Mouse (Mus musculus) kidney, postnatal 4 days (tissue): Measurements from ENCODE around the gene Malsu1.

Experiments
- DNase-seq, 2 experiments: peaks; one replicate each; pipeline ENCODE4 v3.0.0; 2021; ENCODE audit warnings: mixed read lengths in 2 of 2

Gene Malsu1

DNA sequence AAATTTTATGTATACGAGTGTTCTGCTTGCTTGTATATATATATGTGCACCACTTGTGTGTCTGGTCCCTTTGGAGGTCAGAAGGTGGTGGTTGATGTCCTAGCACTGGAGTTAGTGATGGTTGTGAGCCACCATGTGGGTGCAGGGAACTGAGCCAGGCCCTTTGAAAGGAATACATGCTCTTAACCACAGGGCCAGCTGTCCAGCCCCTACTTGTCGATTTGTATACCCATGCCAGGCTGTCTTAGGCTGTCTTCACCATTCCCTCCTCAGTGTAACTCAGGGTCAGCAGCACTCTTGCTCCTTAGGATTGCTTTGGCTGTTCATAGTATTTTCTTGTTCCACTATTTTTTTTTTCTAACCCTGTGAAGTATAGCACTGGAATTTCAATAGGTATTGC is 4.3 kb downstream of the Malsu1 start:
- DNase-seq = no peak

DNA sequence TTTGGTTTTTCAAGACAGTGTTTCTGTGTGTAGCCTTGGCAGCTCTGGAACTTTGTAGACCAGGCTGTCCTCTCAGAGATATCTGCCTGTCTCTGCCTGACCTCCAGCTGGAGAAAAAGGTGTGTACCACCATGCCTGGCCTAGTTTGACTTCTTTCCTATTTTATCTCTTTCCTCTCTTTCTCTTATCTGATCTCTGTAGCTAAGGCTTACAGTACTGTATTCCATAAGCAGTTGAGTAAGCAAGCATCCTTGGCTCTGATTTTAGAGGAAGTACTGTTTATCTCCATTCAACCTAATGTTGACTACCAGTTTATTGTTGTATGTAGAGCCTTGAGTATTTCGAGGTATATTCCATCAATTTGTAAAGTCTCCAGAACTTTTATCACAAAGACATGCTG is 5.7 kb downstream of the Malsu1 start:
- DNase-seq = no peak

DNA sequence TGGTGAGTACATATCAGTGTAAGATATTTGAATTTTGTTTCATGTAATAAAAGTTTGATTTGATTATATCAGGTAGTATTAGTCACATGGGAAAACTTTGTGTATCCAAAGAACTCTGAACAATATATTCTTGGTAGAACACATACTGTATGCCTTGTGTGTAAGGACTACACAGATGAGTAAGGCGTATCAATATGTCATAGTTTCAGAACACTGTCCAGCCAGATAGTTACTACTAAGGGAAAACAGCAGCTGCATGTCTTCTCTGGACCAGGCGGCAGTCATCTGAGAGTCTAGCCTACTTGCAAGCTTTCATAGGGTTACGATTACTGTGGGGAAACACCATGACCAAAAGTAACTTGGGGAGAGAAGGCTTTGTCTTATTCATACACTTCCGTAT is 9.4 kb downstream of the Malsu1 start:
- DNase-seq = no peak

DNA sequence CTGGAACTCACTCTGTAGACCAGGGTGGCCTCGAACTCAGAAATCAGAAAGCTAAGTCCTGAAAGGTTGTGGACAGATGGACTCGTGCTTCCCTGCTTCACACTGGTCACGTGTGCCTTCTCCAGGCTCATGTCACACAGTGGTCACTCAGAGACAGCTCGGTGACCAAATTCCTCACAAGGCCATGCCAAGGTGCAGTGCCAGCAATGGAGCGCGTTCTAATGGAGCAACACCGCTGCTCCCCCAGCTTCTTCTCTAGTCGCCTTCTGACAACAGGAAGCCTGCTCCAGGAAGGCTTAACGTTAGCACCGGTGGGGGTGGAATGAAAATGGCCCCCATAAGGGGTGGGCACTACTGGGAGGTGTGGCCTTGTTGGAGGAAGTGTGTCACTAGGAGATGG is 21.4 kb downstream of the Malsu1 start:
- DNase-seq = no peak

DNA sequence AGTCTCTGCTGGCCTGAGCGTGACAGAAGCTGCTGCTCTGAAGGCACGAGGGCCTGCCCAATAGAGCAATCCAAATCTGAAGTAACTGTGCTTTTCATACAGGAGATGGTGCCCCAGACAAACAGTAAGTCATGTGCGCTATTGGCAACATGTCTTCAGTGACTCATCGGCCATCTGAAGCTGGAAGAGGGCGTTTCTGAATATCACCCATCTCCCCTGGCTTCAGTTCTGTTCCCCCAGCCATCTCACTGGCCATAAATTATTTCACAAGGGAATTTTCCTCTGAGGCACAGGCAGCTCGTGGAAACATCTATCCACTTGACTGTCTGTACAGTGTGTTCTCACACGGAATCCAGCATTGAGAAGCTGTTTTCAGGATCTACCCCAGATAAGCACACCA is 22.8 kb downstream of the Malsu1 start:
- peak in 1 of 2 experiments; percentile 10 for DNase-seq

DNA sequence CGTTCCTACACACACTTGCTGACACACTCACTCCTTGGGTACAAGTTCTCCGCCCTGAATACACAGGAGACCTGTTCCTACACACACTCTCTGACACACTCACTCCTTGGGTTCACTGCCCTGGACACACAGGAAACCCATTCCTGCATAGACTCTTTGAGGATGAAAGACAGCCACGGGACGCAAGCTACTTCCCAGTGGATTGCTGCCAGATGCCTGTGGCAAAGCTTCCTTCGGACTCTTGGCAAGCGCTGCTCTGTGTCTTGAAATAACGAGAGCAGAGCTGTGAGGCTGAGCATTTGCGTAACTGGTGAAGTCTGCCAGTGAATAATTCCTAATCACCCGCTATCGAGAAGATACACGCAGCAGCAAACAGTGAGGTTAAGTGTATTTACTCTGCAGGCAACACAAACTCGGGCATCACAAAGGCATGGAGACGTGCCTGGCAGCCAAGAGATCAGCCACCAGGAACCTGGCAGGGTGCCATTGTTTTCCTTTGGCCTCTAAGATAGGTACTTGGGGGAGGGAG is 23.4 kb downstream of the Malsu1 start:
- peak; percentile 68 to 79 for DNase-seq

DNA sequence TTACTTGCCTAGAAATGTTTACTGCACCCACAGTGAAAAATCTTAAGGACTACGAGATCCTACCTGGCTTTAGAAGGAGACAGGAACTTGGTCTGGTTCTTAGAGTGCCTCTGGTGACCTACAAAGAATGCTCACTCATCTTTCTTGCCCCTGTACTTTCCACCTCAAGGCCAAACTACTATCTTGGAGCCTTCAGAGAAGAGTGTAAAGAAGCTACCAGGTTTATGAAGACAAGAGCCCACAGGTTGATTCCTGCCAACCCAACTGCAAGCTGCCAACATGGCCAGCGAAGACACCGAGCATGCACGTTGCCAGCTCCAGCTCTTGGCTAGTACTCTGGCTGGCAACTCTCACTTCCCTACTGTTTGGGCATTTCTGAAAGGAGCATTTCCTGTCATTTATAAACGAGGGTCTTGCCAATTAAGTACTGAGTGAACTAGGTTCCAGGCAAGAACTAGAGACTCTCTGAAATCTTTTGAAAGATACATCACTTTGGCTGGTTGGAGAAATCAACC is 24.1 kb downstream of the Malsu1 start:
- no peak for DNase-seq

DNA sequence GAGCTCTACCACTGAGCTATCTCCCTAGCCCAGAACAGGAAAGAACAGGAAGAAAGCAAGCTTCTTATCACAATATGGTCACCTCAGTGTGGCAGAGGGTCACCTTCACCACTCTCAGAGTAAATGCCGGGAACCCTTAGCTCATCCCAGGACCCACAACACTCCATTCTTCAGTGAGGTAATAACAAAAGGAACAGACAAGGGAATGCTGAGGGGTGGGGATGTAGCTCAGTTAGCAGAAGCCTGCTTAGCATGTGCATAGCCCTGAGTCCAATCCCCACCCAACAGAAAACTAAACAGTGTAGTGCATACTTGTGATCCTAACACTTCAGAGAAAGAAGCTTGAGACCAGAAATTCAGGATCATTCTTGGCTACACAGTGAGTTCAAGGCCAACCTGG is 25.5 kb downstream of the Malsu1 start:
- DNase-seq = no peak

DNA sequence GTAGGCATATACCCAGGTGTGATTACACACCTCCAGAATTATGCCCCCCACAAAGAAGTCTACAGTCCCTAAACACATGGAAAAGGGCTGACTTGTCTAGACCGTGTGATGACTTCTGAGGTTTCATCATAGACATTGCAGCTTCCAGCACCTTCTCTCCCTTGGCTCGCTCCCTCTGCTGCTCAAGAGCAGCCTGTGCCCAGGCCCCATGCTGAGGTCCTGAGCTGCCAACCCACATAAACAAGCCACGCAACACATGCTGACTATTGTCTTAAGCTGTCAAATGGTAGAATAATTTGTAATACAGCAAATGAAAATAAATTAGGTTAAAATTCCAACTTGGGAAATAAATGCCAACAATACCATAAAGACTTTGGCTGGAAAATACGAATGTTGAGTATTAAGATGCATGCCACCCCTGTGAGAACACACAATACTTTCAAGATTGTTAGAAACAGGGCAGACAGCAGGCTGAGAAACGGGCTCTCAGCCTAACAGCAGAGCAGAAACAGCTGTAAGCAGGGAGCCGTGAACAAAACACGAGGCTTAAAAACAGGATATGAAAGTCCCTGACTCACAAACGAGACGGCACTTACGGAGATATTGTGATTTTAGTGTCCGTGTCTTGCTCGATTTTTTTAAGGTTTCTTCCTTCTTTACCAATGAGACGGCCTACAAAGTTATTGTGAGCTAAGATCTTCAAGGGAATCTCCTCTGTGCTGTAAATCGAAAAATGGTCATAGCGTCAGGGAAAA is 33.3 kb downstream of the Malsu1 start:
- DNase-seq = no peak

DNA sequence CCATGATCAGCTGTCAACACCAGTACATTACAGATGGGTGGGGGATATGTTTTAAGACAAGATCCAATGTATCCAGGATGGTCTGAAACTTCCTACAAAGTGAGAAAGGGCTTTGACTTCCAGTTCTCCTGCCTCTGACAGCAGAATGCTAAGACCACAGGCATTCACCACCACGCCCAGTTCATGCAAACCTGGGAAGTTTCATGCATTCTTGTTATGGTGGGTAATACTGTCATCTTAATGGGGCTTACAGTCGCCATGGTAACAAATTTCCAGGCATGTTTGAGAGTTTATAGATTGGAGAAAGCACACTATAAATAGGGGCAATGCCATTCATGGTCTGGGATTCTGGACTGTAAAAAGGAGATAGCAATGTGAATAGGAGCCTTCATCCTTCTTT is 35.6 kb downstream of the Malsu1 start:
- no peak for DNase-seq

DNA sequence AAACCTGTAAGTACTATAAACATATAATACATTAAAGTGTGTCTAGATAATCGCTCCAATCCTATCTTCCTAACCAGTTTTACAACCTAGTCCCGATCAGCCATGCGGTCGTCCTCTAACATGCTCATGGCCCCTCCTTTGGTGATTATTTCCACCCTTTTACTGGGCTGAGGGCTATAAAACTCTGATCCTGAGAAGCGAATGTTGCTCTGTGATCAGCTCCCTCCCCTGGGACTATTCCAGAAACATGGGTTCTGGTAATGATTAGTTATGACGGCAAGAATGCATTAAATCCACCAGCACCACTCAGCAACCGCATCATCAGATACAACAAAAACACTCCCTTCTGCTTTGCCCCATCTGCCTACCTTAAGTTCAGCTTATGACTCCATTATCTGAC is 40.3 kb downstream of the Malsu1 start:
- DNase-seq = no peak

DNA sequence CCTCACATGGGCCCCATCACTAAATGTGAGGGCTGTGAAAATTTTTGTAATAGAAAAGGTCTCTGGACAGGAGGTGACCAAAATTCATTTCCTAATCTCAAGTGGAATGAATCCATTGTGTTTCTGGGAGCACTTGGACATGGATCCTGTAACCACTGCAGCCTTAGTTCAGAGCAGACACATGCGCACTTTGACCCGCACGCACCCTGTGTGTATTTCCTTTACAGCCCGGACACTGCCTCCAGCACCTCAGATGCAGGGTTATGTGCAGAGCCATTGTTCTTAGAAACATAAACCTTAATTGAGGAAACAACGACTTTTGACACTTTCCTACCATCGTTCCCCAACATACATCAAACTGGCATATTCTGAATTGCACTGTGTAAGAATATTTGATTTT is 40.9 kb downstream of the Malsu1 start:
- no peak for DNase-seq

DNA sequence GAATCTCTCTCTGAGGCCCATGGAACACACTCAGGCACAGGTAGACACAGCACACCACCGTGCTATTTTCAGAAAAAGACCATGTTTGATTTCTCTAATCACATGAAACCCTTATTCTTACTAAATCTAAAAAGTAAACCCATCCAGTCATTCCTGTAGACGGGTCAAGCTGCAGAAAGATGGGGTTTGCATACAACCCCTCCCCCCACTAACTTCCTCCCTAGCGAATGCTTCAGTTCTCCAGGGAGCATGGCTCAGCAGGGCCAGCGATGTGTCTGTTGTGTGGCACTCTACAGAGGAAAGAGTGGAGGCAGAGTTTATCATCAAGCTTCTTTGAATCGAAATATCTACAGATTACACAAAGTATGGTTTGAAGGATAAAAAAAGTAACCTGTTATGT is 42.0 kb downstream of the Malsu1 start:
- DNase-seq = no peak

DNA sequence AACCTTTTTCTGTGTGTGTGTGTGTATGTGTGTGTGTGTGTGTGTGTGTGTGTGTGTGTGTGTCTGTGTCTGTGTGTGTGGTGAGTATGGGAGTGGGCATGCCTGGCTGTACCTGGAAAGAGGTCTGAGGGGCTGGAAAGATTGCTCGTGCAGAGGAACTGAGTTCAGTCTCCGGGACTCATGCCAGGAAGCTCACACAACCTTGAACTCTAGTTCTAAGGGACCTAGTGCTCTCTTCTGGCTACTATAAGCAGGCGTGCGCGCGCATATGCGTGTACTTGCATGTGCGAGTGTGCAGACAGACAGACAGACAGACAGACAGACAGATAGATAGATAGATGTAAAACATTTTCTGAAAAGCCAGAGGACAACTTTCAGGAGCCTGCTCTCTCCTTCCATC is 42.6 kb downstream of the Malsu1 start:
- no peak for DNase-seq

DNA sequence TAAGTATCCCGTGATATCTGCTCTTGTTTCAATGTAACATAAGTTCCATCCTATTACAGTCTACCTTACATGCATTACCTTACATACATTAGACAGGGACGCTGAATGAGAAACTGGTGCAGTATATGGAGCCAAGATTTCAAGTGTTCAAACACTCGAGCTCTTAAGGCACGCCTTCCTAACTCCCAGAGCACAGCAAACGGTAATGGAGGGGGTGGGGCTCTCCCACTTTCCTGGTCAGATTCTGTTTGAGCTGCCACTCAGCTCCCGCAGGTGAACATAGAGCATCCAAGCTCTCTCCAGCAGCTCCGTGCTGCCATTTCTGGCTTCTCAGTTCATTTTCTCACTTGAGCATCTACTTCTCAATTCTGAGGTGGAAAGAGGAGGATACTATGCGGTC is 44.9 kb downstream of the Malsu1 start:
- no peak for DNase-seq

DNA sequence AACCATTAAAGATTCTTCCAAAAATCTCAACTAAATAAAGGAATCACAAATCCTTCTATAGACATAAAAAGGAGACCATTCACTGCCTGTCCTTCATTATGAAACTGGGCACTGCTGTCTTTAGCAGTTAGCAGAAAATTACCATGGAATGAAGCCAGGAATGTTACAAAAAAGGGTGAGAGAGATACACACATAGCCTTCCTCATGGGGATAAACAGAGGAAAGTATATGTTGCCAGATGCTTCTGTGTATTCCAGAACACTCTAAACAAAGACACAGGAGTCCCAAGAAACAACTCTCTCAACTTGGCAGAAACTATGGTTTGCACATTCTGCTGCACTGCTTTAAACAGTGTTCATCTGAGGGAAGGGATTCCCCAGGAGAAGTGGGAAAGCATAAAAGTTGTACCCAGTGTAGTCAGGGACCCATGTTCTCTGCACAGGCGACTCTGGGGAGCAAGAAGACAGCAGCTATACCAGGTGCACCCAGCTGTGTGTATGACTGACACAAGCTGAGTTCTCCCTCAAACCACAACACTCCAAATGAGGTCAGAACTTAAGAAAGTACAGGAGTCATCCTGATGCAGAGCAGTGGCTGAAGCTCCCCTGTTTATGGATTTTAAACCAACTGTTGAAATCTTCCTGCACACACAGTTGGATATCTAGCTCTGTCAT is 46.0 kb downstream of the Malsu1 start:
- DNase-seq = no peak

DNA sequence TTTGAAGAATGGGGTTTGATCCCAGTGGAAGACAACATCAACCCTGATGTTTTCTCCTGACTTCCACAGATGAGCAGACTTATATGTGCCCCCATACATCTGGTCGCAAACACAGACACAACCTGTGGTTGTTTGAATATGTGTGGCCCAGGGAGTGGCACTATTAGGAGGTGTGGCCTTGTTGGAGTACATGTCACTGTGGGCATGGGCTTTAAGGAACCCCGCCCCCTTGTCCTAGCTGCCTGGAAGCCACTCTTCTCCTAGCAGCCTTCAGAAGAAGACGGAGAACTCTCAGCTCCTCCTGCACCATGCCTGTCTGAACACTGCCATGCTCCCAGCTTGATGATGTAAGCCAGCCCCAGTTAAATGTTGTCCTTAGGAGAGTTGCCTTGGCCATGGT is 46.8 kb downstream of the Malsu1 start:
- DNase-seq = no peak

DNA sequence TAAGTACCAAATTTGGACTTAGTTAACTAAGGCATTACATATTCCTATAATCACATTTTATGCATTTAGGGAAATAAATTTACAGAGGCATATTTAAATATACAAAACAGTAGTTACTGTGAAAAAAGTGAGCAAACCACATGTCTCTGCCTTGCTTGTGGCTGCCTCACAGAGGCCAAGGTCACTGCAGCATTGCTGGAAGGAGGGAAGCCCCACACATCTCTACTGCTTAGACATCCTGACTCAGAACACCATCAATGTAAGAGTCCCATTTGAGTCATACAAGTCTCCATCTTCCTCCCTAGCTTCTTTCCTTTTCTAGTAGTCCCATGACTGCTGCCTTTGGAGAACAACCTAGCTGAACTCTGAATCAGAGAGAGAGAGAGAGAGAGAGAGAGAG is 56.7 kb downstream of the Malsu1 start:
- DNase-seq = no peak

DNA sequence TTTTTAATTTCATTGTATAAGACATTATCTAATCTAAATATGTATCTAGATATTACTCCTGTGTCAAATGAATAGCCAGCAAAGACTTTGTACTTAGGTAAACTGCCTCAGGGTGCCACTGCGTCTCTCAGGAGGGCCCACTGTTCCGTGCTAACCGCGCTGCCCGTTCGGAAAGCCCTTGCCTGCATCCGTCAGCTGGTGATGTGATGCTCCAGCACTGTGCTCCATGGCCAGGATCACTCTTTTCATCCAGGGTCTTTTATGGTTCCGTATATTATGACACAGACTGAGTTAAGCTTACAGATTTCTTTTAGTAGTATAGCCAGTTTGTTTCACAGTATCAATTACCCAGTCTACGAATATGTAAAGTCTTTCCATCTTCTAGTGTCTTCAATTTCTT is 58.3 kb downstream of the Malsu1 start:
- no peak for DNase-seq

DNA sequence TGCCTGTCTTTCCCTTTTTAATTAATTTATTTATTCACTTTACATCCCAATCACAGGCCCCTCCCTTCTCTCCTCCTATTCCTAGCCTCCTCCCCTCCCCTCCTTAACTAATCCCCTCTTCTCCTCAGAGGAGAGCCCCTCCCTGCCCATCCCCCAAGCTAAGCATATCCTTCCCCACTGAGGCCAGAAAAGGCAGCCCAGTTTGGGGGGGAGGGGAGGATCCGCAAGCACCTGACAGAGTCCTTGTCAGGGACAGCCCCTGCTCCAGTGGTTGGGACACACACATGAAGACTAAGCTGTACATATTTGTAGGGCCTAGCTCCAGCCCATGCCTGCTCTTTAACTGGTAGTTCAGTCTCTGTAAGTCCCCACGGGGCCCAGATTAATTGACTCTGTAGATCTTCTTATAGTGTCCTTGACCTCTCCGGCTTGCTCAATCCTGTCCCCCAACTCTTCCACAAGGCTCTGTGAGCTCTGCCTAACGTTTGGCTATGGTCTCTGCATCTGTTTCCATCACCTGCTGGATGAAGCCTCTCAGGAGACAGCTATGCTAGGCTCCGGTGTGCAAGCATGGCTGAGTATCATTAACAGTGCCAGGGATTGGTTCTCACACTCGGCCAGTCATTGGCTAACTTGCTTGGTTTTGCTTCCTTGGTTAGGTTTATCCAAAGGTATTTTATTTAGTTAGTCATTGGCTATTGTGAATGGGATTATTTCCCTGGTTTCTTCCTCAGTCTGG is 58.9 kb downstream of the Malsu1 start:
- DNase-seq = no peak
